Mouse (Mus musculus) MEL-GATA-1-ER (cell line): Measurements from ENCODE around the gene Kin.

Experiments
- DNase-seq: peaks from one replicate; pipeline ENCODE4 v3.0.0-alpha.2; 2012; ENCODE audit warnings: low read depth; ENCODE audit errors: extremely low read depth

Kin gene

DNA sequence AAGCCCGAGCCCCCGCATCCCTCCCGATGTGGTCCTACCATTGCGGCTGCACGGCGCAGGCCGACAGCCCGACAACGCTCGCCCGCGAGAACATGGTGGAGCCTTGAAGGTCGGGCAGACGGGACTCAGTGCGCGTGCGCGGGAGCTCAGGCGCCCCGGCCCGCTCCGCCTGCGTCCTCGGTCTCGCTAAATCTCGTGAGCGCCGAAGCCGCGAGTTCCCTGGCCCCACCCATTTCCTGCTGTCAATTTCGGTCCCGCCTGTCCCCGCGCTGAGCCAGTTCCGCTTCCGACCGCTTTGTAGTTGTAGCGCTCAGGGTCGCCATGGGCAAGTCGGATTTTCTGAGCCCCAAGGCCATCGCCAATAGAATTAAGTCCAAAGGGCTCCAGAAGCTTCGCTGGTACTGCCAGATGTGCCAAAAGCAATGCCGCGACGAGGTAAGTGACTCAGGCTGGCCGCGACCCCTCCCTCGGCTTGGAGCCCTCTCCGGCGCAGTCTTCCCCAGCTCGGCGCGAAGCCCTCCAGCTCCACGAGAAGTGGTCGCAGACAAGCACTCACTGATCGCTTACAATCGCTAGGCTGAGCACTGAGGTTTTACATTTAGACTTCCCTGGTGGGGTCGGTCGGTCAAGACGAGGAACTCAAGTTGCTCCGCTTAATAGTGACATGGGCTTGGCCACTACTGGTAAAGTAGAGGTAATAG lies at the start of gene Kin, which contains the start of gene Atp5c1:
TSS of gene Kin (plus strand) at position 284 of the 701 bp plus-strand sequence.
TSS of gene Atp5c1 (minus strand) at position 201 of the 701 bp plus-strand sequence.
- peak; percentile 87 for DNase-seq

DNA sequence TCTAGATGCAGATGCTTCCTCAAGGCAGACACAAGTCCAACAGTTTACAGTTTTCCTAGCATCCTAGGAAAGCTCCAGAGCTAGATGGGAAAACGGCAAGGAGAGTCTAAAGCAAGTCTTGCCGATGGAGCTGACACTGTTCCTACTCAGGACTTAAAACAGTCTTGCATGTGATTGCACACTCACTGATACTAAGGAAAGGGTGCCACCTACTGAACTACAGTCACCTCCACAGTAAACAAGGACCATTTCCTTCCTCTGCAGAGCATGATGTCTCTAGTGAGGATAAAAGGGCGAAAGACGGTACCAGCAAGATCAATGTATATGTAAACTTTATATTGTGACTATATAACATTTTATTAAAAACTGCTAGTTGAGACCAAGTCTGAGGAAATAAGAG lies 46.7 kb upstream of the Kin start:
- no peak for DNase-seq

DNA sequence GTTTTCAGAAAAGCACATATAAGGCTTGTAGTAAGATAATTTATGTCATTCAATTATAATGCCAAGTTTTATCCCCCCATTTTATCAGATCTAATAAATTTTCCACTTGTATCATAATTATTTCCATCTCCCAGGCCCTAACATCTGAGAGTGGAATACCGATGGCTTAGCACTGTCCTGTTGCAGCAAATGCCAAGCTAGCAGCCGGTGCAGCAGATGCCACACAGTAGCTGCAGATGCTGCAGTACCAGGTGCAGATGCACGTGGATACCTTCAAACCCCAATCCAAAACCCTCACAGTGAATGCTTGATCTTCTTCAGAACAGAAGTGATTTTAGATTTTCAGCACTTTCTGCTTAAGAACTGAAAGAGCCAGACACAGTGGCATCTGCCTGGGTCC lies 45.4 kb upstream of the Kin start:
- DNase-seq = no peak

DNA sequence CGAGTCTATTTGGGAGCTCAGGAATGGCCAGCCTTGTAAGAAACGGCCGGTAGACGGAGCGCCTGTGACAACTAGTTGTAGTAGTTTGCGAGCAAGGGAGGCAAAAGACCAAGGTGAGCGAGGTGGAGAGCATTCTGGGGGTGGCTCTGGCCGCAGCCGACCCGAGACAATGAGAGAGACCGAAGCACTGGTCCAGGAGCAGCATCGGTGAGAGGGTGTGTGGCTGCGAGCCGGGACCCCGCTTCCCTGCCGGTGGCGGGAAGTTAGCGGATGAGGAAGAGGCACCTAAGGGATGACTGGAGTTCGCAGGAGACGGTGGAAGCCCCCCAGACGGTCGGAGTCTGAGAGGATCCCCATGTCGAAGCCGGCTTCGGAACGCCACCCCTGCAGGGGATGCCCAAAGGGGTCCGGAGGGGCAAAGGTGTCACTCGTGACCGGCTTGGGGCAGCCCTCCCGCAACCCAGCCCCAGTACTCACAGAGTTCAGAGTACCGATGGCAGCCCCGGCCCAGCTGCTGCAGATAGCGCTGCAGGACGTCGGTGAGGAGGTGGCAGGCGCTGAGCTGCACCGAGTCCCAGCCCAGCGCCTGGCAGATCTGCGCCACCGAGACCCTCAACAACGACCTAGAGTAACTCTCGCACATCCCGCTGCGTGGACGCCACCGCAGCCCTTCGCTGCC lies 32.5 kb upstream of the Kin start:
- no peak for DNase-seq

DNA sequence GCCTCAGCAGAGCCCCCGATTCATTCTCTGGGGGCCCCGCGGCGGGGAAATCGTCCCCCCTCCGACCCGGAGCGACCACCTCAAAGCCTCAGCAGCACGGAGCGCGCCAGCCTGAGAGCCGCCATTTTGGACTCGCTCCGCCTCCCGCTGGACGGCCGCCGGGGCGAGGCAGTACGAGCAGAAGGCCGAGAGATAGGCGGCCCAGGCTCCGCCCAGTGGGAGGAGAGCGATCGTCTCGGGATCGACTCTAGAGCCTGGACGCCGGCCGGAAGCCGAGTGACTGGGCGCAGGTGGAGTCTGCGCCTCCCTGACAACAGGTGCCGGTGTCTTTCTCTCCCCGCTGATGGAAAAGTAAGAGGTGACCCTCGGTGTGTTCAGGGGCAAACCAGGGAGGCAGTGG lies 31.9 kb upstream of the Kin start, which contains the start of gene Taf3:
TSS of gene Taf3 (minus strand) at position 136 of the 400 bp plus-strand sequence.
- peak; percentile 68 for DNase-seq

DNA sequence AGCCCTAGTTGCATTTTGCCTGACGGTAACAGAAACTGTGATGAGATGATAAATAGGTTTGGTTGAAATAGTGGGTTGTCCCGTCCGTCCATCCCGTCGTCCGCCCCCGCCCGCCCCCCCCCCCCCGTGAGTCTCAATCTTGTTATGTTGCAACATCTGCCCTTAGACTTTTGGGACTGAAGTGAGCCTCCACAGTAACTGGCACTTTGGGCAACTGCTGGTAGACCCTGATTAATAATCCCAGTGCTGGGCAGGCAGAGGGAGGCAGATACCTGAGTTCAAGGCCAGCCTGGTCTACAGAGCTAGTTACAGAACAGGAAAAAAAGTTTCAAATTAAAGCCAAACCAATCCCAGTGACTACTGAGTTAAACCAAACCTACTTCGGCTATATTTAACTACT lies 30.9 kb upstream of the Kin start:
- DNase-seq = no peak

DNA sequence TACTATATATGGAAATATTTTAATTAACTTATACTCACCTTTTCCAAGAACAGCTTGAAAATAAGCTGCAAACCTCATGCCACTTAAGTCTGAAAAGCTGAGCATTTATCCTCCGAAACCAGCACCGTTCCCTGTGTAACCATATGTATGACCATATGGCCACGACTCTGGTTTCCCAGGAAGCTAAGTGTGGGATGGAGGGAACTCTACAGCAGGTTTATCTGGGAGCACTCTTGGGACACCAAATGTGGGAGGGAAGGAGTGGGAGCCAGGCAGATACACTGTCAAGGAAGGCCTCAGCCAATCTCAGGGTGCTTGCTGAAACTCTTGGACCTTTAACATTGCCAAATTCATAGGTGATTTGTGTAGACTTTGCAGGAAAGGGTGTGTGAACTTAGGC lies 29.5 kb upstream of the Kin start:
- no peak for DNase-seq

DNA sequence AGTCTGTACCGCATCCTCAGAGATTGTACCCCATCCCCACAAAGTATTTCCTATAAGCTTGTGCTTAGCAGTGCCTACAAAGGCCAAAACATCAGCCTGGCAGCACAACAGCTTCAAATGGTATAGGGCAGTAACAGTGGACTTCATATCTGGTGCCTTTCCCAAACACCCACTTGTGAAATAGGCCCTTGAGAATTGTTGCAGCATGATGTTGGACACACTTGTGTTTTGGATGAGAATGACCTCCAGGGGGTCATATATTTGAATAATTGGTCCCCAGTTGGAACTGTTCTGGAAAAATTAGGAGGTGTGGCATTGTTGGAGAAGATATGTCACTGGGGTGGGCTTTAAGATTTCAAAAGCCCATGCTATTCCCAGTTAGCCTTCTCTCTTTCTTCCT lies 28.4 kb upstream of the Kin start:
- DNase-seq = no peak

DNA sequence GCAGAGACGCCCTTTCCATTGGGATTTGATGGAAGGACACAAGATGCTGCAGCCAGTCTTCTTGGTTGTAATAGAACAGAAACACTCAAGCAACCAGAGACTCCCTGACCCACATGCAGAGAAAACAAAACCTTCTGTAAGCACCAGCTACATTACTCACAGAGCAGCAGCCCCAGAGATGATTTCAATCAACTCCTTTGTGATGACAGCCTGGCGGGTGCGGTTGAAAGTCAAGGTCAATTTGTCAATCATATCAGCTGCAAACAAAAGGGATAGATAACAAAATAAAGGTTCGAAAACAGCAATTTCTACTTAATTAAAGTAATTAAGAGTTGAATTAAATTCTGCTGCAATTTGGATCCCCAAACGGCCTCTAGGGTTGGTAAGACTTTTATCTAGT lies 21.6 kb upstream of the Kin start:
- DNase-seq = no peak

DNA sequence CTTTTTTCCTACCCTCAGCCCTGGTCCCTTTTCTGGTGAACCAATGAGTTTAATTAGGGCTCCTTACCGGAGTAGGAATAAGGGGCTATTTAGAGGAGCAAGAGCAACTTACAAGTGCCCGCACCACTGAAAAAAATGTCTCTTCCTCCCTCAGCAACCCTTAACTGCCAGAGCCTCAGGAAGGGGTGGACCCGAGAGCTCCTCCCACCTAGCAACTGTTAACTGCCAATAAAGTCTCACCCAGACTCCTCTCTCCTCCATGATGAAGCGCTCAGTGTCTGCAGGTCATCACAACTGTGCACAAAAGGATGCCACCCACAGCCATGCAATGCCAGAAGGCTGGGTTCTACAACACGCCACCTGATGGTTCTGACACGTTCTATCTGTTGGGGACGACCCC lies 8.6 kb upstream of the Kin start:
- no peak for DNase-seq

DNA sequence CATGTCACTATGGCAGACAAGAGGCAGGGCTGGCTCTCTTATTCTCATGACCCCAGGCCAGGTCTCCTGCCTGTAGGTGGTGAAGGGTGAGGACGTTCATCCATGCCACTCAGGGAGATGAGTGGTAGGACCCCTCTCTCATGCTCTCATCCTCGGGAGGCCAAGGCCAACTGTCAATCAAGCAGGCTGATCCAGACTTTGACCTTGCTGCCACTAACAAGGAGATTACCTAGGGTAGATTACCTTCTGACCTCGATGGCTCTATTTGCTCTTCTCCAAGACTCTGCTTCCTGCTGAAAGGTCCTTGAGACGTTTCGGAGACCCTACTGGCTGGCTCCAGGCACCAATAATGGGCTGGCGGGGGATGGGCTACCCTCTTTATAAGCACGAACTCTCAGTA lies 5.9 kb upstream of the Kin start:
- DNase-seq = no peak

DNA sequence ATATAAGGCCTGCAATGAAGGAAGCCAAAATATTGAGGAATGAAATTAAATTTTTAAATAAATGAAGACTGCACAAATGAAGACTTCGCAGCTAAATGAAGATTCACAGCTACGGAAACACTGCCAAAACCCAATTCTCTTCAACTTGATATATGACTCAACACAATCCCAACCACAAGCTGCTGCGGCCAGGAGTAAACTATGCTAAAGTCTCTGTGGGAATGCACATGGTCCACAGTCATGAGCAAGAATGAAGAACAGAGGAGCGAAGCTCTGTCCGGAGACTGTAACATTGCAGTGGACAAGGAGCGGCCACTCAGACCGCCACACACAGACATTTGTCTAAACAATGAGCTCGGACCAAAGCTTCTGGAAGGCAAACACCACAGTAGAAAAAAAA lies 3.7 kb upstream of the Kin start:
- DNase-seq = no peak

DNA sequence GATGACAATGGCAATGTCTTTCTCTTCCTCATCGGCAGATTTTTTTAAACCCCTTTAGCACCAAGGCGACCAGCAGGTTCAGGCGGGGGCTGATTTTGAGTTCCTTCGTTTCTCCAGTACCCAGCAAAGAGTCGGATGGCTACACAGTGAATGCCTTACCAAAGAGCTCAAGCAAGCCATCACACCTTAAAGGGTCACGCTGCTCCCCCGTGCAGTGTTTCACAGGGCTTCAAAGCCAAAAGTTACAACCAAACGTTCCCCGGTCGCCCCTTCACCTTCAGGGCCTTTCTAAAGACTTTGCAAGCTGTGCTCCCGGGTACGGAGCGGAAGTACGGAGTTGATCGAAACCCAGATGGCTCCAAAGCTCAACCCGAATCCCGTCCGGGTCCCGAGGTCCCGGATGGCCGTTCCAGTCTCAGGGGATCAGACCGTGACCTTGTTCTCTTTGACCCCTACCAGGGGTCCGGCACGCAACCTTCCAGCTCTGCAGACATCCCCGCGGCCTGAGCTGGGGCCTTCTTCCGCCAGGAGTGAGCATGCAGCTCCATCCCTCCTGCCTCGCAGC lies 566 bp upstream of the Kin start:
- no peak for DNase-seq

DNA sequence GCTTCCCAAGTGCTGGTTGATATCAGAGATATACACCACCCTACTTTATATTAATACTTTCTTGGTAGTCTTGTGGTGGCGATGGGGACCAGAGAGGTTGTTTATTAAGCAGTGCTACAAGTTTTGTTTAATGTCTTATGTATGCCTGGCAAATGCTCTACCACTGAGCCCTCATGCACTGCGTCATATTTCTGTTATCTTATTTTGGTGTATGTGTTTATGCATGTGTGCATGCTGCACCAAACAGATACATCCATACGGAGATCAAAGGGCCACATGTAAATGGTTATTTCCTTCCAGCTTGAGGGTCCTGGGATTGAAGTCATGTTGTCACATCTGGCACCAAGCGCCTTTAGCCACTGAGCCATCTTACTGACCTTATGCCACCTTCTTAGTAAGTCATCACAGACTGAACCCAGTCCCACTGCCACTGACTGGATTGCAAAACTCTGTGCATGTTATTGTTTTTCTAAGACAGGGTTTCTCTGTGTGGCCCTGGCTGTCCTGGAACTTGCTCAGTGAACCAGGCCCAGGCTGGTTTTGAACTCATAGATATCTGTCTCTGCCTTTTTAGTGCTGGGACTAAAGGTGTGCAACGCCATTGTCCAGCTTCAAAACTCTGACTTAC lies 1.2 kb downstream of the Kin start:
- no peak for DNase-seq

DNA sequence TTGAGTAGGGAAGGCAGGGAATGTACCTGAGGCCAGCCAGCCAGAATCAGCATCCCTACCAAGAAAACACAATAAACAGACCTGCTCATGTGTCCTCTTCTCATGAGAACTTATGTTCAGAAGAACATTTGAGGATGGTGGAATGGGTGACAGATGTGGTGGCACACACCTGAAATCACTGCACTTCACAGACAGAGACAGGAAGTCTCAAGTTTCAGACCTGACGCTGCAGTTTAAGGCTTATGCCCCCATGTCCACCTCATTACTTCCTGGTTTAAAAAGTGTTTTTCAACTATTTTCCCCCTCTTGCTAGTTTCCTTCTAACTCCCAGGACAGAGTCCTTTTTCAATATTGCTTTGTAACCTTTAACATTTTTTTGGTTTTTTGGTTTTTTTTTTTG lies 2.3 kb downstream of the Kin start:
- DNase-seq = no peak

DNA sequence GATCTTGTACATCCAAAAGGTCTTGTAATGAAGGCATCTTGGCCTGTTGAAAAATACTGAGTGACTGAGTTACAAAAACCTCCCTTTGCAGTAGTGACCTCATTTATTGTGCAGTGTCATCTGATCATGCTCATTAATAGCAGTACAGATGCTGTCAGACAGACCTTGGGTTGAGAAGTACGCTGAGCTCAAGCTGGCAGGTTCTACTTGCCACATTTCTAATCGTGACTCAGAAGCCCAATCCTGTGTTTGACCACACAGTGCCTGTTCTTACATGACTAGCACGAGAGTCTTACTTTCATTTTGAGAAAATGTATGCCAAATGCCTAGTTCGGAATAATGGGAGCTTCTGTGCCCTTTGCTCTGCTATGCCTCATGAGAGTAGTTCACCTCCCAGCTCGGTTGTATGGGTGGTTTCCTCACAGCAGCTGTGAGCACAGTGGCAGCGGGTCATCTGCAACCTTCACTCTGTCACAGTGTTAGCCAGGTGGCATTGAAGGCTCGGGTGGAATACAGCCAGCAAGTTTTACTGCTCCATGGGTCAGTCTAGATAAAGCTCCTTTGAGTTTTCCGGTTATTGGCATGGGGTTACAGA lies 7.0 kb downstream of the Kin start:
- DNase-seq = no peak

DNA sequence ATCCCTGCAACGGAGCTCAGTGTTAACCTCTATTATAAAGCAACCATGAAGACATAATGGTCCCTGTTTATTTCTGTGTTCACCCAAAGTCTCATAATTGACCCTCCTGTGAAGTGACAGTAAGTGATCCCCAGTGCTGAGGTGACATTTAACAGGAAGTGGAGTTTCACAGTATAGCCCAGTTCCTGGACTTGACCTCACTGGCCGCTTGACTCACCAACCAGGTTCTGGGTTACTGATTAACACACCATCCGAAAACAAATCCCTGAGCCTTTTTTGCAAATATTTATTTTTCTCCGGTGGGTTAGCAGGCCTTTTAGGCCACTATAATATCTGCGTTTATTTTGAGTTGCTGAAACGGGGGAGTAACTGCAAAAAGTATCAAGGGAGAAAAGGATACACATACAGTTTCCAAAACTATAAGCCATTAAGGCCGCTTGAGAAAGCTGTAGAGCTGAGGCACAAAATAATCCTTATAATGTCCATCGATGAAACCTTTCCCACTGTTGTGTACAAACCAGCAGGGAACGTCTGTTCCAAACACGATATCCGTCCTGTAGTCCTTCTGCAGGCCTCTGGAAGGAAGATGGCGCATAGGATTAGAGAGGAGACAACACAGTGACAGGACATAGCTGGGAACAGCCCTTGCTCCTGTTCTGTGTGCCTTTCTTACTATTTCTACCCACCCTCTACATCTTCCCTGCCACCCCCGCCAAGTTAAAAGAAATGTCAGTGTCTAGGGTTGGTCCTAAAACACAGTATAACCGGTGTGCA lies 14.1 kb downstream of the Kin start:
- no peak for DNase-seq

DNA sequence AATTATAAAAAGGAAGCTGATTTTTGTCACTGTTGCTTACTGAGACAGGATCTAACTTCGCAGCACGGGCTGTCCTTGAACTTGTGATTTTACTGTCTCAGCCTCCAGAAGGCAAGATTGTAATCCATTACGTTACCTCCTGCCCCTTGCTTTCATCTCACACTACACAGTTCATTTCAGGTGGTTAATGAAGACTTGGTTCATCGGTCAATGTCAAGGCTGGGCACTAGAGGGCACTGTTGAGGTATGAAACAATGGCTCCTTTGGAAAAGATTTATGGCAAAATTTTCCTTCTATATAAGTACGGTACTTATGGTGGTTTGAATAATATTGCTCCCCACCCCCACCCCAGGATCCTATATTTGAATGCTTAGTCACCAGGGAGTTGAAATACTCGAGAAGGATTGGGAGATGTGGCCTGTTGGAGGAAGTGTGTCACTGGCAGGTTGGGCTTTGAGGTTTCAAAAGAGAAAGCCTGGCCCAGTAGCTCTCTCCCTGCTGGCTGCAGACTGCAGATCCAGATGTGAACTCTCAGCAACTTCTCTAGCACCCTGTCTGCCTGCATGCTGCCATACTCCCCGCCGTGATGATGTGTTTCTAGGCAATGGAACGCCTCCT lies 18.3 kb downstream of the Kin start:
- no peak for DNase-seq

DNA sequence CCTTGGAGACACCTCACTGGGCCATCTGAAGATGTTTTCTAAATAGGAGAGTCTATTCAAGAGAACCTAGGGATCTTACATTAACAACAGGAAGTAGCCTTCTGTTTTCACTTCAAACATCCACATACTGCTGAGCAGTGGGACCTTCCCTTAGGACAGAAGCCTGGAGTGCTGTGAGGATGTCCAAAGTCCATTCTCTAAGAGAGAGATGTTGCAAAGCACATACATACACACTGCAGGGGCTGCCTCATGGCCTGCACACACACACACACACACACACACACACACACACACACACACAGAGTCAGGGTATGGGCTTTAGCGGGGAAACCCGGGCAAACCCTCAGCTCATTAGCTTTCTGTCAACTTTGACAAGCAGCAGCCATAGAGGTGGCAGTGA lies 20.1 kb downstream of the Kin start:
- DNase-seq = no peak

DNA sequence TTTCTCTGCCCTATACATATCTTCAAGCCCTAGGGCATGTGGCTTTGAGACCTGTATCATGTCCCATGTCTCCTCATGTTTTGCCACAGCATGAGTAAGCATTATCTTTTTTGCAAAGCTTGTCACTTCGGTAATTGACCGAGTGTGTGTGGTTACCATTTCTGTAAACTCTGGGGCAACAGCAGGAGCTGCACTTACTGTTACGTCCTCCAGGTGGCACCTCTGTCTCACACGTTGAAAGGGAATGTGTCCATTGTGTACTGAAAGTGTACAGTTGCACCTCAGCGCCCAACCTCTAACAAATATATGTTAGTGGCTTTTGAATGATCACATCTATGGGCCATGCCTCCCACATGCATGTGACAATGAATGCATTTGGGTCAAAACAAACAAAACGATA lies 20.8 kb downstream of the Kin start:
- DNase-seq = no peak
